Mouse (Mus musculus) midbrain, embryonic 10.5 days (tissue): ENCODE results near the gene Gmds. TPM values are rescaled to one million over a fixed set of nuclear protein-coding genes. Genes with fewer than 3 reads are reported as not detected.

Experiments
- DNase-seq: peaks from one replicate; pipeline ENCODE4 v3.0.0-alpha.2; 2017; ENCODE audit warnings: low spot score
- H3K27ac ChIP-seq: fragments of 300-500 bp; sonication (generic); replicated peaks from 2 replicates; pipeline ENCODE4 v1.5.1; 2016; ENCODE audit warnings: mild to moderate bottlenecking
- H3K27me3 ChIP-seq: fragments of 300-500 bp; sonication (generic); 2 replicates; pipeline ENCODE4 v1.6.1; 2016; ENCODE audit warnings: low read depth, mild to moderate bottlenecking; ENCODE audit not compliant: poor library complexity, severe bottlenecking
- H3K36me3 ChIP-seq: fragments of 300-500 bp; sonication (generic); 2 replicates; pipeline ENCODE4 v1.6.1; 2016; ENCODE audit warnings: mild to moderate bottlenecking, moderate library complexity
- H3K4me1 ChIP-seq: fragments of 300-500 bp; sonication (generic); 2 replicates; pipeline ENCODE4 v1.6.1; 2016
- H3K4me3 ChIP-seq: fragments of 300-500 bp; sonication (generic); 2 replicates; pipeline ENCODE4 v1.5.1; 2016; ENCODE audit warnings: mild to moderate bottlenecking, moderate library complexity
- H3K9me3 ChIP-seq: fragments of 300-500 bp; sonication (generic); replicated peaks from 2 replicates; pipeline ENCODE4 v1.6.1; 2016; ENCODE audit warnings: mild to moderate bottlenecking
- WGBS: fragments of 180-500 bp; shearing (Covaris S2); methylation state at CpG from one replicate; pipeline ENCODE4 v1.1.7; 2016; 5-methylcytosine and 5-hydroxymethylcytosine counted together
- polyA plus RNA-seq: library from polyadenylated mRNA; unstranded; fragments of >200 nt; fragmentation: Nextera tagmentation; extraction: Ambion mirVana; gene quantifications from 2 replicates; pipeline ENCODE4 v1.2.1, GENCODE M21; 2016

The Gmds gene
- polyA plus RNA-seq, 1 experiment from 2014 or later = 29.9 TPM

- no peak for DNase-seq
- H3K27ac ChIP-seq = no peak overlapping the region
- no peaks in the 10 kb centered on the region for H3K9me3 ChIP-seq
- no peaks in the 10 kb centered on the region for H3K4me1 ChIP-seq
- 89% methylated on average over 4 of the region's 4 CpGs for WGBS
- no peak overlapping the region for H3K4me3 ChIP-seq
- H3K36me3 ChIP-seq = no peaks in the 10 kb centered on the region
- H3K27me3 ChIP-seq = no peaks in the 10 kb centered on the region
These were observed 96.3 kb downstream of the Gmds start for GRCm38 (mm10) chr13:32242200-32242599.

GRCm38 (mm10) chr13:32236269-32236678 is 102.3 kb downstream of the Gmds start:
- Histone ChIP-seq H3K4me1 (no peaks in the 10 kb centered on the region), H3K9me3 (no peaks in the 10 kb centered on the region), H3K4me3 (no peak overlapping the region), H3K27me3 (no peaks in the 10 kb centered on the region), H3K36me3 (no peaks in the 10 kb centered on the region), H3K27ac (no peak overlapping the region)
- 75% methylated on average over 3 of the region's 3 CpGs for WGBS
- no peak for DNase-seq

GRCm38 (mm10) chr13:32235046-32235445 is 103.5 kb downstream of the Gmds start:
- Histone ChIP-seq H3K9me3 (no peaks in the 10 kb centered on the region), H3K4me1 (no peaks in the 10 kb centered on the region), H3K27ac (no peak overlapping the region), H3K27me3 (no peaks in the 10 kb centered on the region), H3K4me3 (no peak overlapping the region), H3K36me3 (no peaks in the 10 kb centered on the region)
- no peak for DNase-seq
- 93% methylated on average over 4 of the region's 4 CpGs for WGBS

- Histone ChIP-seq H3K27me3 (no peaks in the 10 kb centered on the region), H3K36me3 (no peaks in the 10 kb centered on the region), H3K4me1 (no peaks in the 10 kb centered on the region), H3K27ac (no peak overlapping the region), H3K4me3 (no peak overlapping the region), H3K9me3 (no peaks in the 10 kb centered on the region)
- DNase-seq = no peak
- WGBS = 86% methylated on average over 9 of the region's 9 CpGs
These were observed 104.5 kb downstream of the Gmds start for GRCm38 (mm10) chr13:32234019-32234418.

GRCm38 (mm10) chr13:32232391-32232790 is 106.1 kb downstream of the Gmds start:
- Histone ChIP-seq H3K36me3 (no peaks in the 10 kb centered on the region), H3K9me3 (no peaks in the 10 kb centered on the region), H3K4me1 (no peaks in the 10 kb centered on the region), H3K4me3 (no peak overlapping the region), H3K27ac (no peak overlapping the region), H3K27me3 (no peaks in the 10 kb centered on the region)
- DNase-seq = no peak
- 97% methylated on average over 5 of the region's 5 CpGs for WGBS

- no peak overlapping the region for H3K27ac ChIP-seq
- no peaks in the 10 kb centered on the region for H3K36me3 ChIP-seq
- DNase-seq = no peak
- 90% methylated on average over 5 of the region's 5 CpGs for WGBS
- no peaks in the 10 kb centered on the region for H3K27me3 ChIP-seq
- H3K4me3 ChIP-seq = no peak overlapping the region
- H3K4me1 ChIP-seq = no peaks in the 10 kb centered on the region
- no peaks in the 10 kb centered on the region for H3K9me3 ChIP-seq
These were observed 106.6 kb downstream of the Gmds start for GRCm38 (mm10) chr13:32231956-32232355.

GRCm38 (mm10) chr13:32227874-32228562 is 110.5 kb downstream of the Gmds start:
- DNase-seq = no peak
- no peaks in the 10 kb centered on the region for H3K4me1 ChIP-seq
- WGBS = 85% methylated on average over 6 of the region's 6 CpGs
- H3K27me3 ChIP-seq = no peaks in the 10 kb centered on the region
- H3K36me3 ChIP-seq = no peaks in the 10 kb centered on the region
- H3K27ac ChIP-seq = no peak overlapping the region
- H3K4me3 ChIP-seq = no peak overlapping the region
- no peaks in the 10 kb centered on the region for H3K9me3 ChIP-seq

- Histone ChIP-seq H3K9me3 (no peaks in the 10 kb centered on the region), H3K36me3 (no peaks in the 10 kb centered on the region), H3K4me3 (no peak overlapping the region), H3K27me3 (no peaks in the 10 kb centered on the region), H3K27ac (no peak overlapping the region), H3K4me1 (no peaks in the 10 kb centered on the region)
- WGBS = 92% methylated on average over 2 of the region's 2 CpGs
- DNase-seq = no peak
These were observed 120.9 kb downstream of the Gmds start for GRCm38 (mm10) chr13:32217647-32218046.

GRCm38 (mm10) chr13:32213702-32214452 is 124.7 kb downstream of the Gmds start:
- H3K9me3 ChIP-seq = no peaks in the 10 kb centered on the region
- no peak overlapping the region for H3K27ac ChIP-seq
- 54% methylated on average over 9 of the region's 9 CpGs for WGBS
- H3K4me1 ChIP-seq = no peaks in the 10 kb centered on the region
- no peak overlapping the region for H3K4me3 ChIP-seq
- H3K36me3 ChIP-seq = no peaks in the 10 kb centered on the region
- no peaks in the 10 kb centered on the region for H3K27me3 ChIP-seq
- peak; percentile 24 for DNase-seq

- WGBS = 82% methylated on average over 2 of the region's 2 CpGs
- no peak overlapping the region for H3K4me3 ChIP-seq
- H3K9me3 ChIP-seq = no peaks in the 10 kb centered on the region
- H3K27me3 ChIP-seq = no peaks in the 10 kb centered on the region
- H3K36me3 ChIP-seq = no peaks in the 10 kb centered on the region
- DNase-seq = no peak
- H3K27ac ChIP-seq = no peak overlapping the region
- H3K4me1 ChIP-seq = no peaks in the 10 kb centered on the region
These were observed 126.4 kb downstream of the Gmds start for GRCm38 (mm10) chr13:32212125-32212524.

- 77% methylated on average over 5 of the region's 5 CpGs for WGBS
- Histone ChIP-seq H3K4me1 (no peaks in the 10 kb centered on the region), H3K4me3 (no peak overlapping the region), H3K9me3 (no peaks in the 10 kb centered on the region), H3K27ac (no peak overlapping the region), H3K36me3 (no peaks in the 10 kb centered on the region), H3K27me3 (no peaks in the 10 kb centered on the region)
- no peak for DNase-seq
These were observed 131.2 kb downstream of the Gmds start for GRCm38 (mm10) chr13:32207172-32207908.

GRCm38 (mm10) chr13:32179906-32180305 is 158.6 kb downstream of the Gmds start:
- 35% methylated on average over 3 of the region's 3 CpGs for WGBS
- peak overlapping the region; percentile 29; the same call in 1 of the 2 replicates for H3K27ac ChIP-seq
- no peaks in the 10 kb centered on the region for H3K27me3 ChIP-seq
- H3K4me3 ChIP-seq = no peak overlapping the region
- no peaks in the 10 kb centered on the region for H3K36me3 ChIP-seq
- H3K9me3 ChIP-seq = no peaks in the 10 kb centered on the region; the same call in 1 of the 2 replicates
- peaks cover 10% of the 10 kb centered on the region for H3K4me1 ChIP-seq
- peak; percentile 28 for DNase-seq

- H3K4me1 ChIP-seq = peaks cover 10% of the 10 kb centered on the region
- 85% methylated on average over 1 of the region's 1 CpGs for WGBS
- no peak overlapping the region for H3K4me3 ChIP-seq
- no peaks in the 10 kb centered on the region for H3K36me3 ChIP-seq
- no peaks in the 10 kb centered on the region for H3K27me3 ChIP-seq
- no peaks in the 10 kb centered on the region; the same call in 1 of the 2 replicates for H3K9me3 ChIP-seq
- H3K27ac ChIP-seq = no peak overlapping the region
- no peak for DNase-seq
These were observed 159.9 kb downstream of the Gmds start for GRCm38 (mm10) chr13:32178682-32179081.
